Mouse (Mus musculus): ENCODE results near the gene Dffa. TPM values are rescaled to one million over a fixed set of nuclear protein-coding genes. Genes with fewer than 3 reads are reported as not detected.

Dffa gene
- polyA plus RNA-seq, 1 experiment: 28.3 TPM

- TF ChIP-seq CTCF (IDR thresholded peaks at IDR 0.05; ENCODE audit: borderline replicate concordance, extremely low read depth, insufficient read depth, insufficient read length) (no peak), POLR2A (IDR thresholded peaks at IDR 0.05; ENCODE audit: borderline replicate concordance, extremely low read depth, insufficient read depth, insufficient read length, poor library complexity, severe bottlenecking) (no peak)
- DNase-seq (ENCODE audit: low read depth): no peak
These were observed 46.3 kb downstream of the Dffa start for GRCm38 (mm10) chr4:149150256-149150655.

DNA sequence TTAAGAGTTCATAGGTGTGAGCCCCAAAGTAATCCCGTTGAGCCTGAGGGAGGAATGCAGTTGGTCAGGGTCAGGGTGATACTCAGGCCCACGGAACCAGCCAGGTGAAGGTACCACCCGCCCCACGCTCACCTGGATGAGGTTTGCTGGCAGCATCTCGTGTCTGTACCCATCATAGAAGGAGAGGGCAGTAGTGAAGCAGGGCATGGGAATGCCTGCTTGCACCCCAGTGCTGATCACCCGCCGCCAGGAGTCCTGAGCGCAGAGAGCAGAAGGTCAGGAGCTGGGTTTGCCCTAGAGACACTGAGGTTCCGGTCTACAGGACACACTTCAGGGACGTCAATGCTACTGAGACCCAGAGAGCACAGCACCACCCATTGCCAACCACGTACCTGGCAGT lies 46.8 kb downstream of the Dffa start:
- no peak for TF ChIP-seq CTCF (IDR thresholded peaks at IDR 0.05; ENCODE audit: borderline replicate concordance, extremely low read depth, insufficient read depth, insufficient read length)
- no peak for TF ChIP-seq POLR2A (IDR thresholded peaks at IDR 0.05; ENCODE audit: borderline replicate concordance, extremely low read depth, insufficient read depth, insufficient read length, poor library complexity, severe bottlenecking)
- DNase-seq (ENCODE audit: low read depth): no peak

GRCm38 (mm10) chr4:149154859-149155258 lies 50.9 kb downstream of the Dffa start:
- no peak for TF ChIP-seq CTCF (IDR thresholded peaks at IDR 0.05; ENCODE audit: borderline replicate concordance, extremely low read depth, insufficient read depth, insufficient read length)
- no peak for TF ChIP-seq POLR2A (IDR thresholded peaks at IDR 0.05; ENCODE audit: borderline replicate concordance, extremely low read depth, insufficient read depth, insufficient read length, poor library complexity, severe bottlenecking)
- DNase-seq (ENCODE audit: low read depth): no peak

GRCm38 (mm10) chr4:149155711-149156110 lies 51.8 kb downstream of the Dffa start:
- no peak for DNase-seq (ENCODE audit: low read depth)
- no peak for TF ChIP-seq CTCF (IDR thresholded peaks at IDR 0.05; ENCODE audit: borderline replicate concordance, extremely low read depth, insufficient read depth, insufficient read length)
- no peak for TF ChIP-seq POLR2A (IDR thresholded peaks at IDR 0.05; ENCODE audit: borderline replicate concordance, extremely low read depth, insufficient read depth, insufficient read length, poor library complexity, severe bottlenecking)

DNA sequence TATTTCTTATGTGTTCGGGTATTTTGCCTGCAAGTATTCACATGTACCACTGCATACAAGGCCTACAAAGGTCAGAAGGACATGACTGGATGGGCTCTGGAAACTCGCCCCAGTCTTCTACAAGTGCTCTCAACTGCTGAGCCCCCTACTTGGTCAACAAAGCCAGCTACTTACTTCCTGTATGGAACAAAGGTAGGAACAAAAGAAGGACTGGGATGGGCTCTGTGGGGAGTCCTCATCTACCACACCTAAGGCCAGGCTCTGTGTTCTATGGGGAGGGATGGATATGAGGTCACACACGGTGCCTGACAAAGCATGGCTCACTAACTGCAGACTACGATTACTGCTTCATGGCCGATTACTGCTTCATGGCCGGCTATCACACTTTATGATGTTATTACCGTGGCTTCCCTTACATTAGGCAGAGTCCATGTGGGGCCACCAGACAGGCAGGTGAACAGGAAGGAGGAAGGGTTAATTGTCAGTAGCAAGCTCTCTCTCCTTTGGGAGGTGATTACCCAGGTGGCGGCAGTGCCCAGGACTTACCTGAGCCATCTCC lies 53.5 kb downstream of the Dffa start:
- DNase-seq (ENCODE audit: low read depth): no peak
- TF ChIP-seq POLR2A (IDR thresholded peaks at IDR 0.05; ENCODE audit: borderline replicate concordance, extremely low read depth, insufficient read depth, insufficient read length, poor library complexity, severe bottlenecking) (no peak), CTCF (IDR thresholded peaks at IDR 0.05; ENCODE audit: borderline replicate concordance, extremely low read depth, insufficient read depth, insufficient read length) (no peak)

- TF ChIP-seq CTCF (IDR thresholded peaks at IDR 0.05; ENCODE audit: borderline replicate concordance, extremely low read depth, insufficient read depth, insufficient read length): no peak
- no peak for TF ChIP-seq POLR2A (IDR thresholded peaks at IDR 0.05; ENCODE audit: borderline replicate concordance, extremely low read depth, insufficient read depth, insufficient read length, poor library complexity, severe bottlenecking)
These were observed 55.3 kb downstream of the Dffa start for GRCm38 (mm10) chr4:149159203-149159602.

GRCm38 (mm10) chr4:149159891-149160290 lies 55.9 kb downstream of the Dffa start:
- TF ChIP-seq CTCF (IDR thresholded peaks at IDR 0.05; ENCODE audit: borderline replicate concordance, extremely low read depth, insufficient read depth, insufficient read length): no peak
- TF ChIP-seq POLR2A (IDR thresholded peaks at IDR 0.05; ENCODE audit: borderline replicate concordance, extremely low read depth, insufficient read depth, insufficient read length, poor library complexity, severe bottlenecking): no peak
- DNase-seq (ENCODE audit: low read depth): no peak

More at GRCm38 (mm10) chr4:149159203-149159602, 55.3 kb downstream of the Dffa start:
- DNase-seq (ENCODE audit: low read depth): no peak

DNA sequence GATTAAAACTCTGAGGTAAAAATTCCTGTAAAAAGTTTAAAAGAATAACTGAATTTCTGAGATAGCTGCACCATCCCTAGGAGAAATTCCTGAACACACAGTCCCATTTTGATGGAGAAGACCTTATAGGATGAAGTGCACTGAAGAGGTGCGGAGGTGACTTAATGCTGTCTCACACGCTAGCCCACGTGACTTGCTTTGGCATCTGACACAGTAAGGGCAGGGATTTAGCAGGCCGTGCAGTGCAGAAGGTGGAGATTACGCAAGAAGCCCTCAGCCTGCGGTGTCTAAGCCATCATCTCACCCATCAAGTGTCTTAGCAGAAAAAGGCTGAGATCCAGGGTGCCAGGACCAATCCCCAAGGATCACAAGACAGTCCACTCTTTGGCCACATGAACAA lies 57.2 kb downstream of the Dffa start:
- DNase-seq (ENCODE audit: low read depth): no peak
- TF ChIP-seq POLR2A (IDR thresholded peaks at IDR 0.05; ENCODE audit: borderline replicate concordance, extremely low read depth, insufficient read depth, insufficient read length, poor library complexity, severe bottlenecking): no peak
- no peak for TF ChIP-seq CTCF (IDR thresholded peaks at IDR 0.05; ENCODE audit: borderline replicate concordance, extremely low read depth, insufficient read depth, insufficient read length)

GRCm38 (mm10) chr4:149163196-149163595 lies 59.2 kb downstream of the Dffa start:
- DNase-seq (ENCODE audit: low read depth): no peak
- TF ChIP-seq CTCF (IDR thresholded peaks at IDR 0.05; ENCODE audit: borderline replicate concordance, extremely low read depth, insufficient read depth, insufficient read length): no peak
- TF ChIP-seq POLR2A (IDR thresholded peaks at IDR 0.05; ENCODE audit: borderline replicate concordance, extremely low read depth, insufficient read depth, insufficient read length, poor library complexity, severe bottlenecking): no peak

- DNase-seq (ENCODE audit: low read depth): no peak
- TF ChIP-seq CTCF (IDR thresholded peaks at IDR 0.05; ENCODE audit: borderline replicate concordance, extremely low read depth, insufficient read depth, insufficient read length) (peak; percentile 16; the same call in 1 of the 2 replicates), POLR2A (IDR thresholded peaks at IDR 0.05; ENCODE audit: borderline replicate concordance, extremely low read depth, insufficient read depth, insufficient read length, poor library complexity, severe bottlenecking) (no peak)
These were observed 60.2 kb downstream of the Dffa start for GRCm38 (mm10) chr4:149164150-149164549.

DNA sequence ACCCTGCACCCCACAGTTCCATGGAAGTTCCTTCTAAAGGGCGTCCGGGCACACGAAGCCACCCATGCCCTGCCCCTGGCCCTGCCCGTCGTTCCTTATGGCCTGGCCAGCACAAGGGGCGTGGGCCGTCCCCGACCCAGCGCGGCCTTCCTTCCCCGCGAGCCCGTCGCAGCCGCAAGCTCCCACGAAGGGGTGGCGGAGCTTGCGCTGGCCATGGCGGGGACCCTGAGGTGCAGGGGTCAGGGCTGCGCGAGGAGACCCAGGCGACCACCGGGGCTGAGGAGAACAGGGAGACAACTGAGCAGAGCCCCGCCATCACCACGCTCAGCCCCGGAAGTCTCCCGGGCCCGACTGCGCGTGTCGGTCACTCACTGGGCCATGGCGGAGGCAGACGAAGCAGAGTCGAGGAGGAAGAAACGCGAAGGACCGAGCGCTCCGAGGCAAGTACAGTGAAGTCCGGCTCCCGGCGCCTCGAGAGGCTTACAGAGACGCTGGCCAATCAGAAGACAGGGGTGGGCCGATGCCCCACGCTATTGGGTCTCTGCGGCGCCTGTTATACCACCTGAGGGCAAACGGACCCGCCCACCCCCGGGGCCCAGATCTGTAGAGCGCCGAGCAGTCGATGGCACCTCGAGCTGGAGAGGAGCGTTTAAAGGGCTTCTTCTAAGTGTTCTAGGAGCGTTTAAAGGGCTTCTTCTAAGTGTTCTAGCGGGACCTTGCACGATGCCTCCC lies 62.4 kb downstream of the Dffa start, which contains the start of gene Pgd:
Gene Pgd, minus strand, starts transcription at position 557 of the 732 bp plus-strand sequence.
- no peak for TF ChIP-seq CTCF (IDR thresholded peaks at IDR 0.05; ENCODE audit: borderline replicate concordance, extremely low read depth, insufficient read depth, insufficient read length)
- peak; percentile 35; the same call in 1 of the 2 replicates for TF ChIP-seq POLR2A (IDR thresholded peaks at IDR 0.05; ENCODE audit: borderline replicate concordance, extremely low read depth, insufficient read depth, insufficient read length, poor library complexity, severe bottlenecking)
- DNase-seq (ENCODE audit: low read depth): peak; percentile 99
